Mouse (Mus musculus) kidney, embryonic 15.5 days (tissue): ENCODE measurements around the gene Kcnv2. TPM values are rescaled to one million over a fixed set of nuclear protein-coding genes. Genes with fewer than 3 reads are reported as not detected.

Source experiments
- ATAC-seq: fragments of 200-750 bp; cut with Nextera tagmentation; replicated peaks from 2 replicates; pipeline ENCODE4 v1.8.0; 2017; ENCODE audit warnings: moderate TSS enrichment; ENCODE audit not compliant: low FRiP score
- H3K27ac ChIP-seq: fragments of 300-500 bp; sonication (generic); 2 replicates; pipeline ENCODE4 v1.5.1; 2015; ENCODE audit warnings: mild to moderate bottlenecking, inconsistent platforms
- H3K27me3 ChIP-seq: fragments of 300-500 bp; sonication (generic); 2 replicates; pipeline ENCODE4 v1.6.1; 2015; ENCODE audit warnings: inconsistent platforms
- H3K36me3 ChIP-seq: fragments of 300-500 bp; sonication (generic); 2 replicates; pipeline ENCODE4 v1.6.1; 2015; ENCODE audit warnings: inconsistent platforms
- H3K4me1 ChIP-seq: fragments of 300-500 bp; sonication (generic); 2 replicates; pipeline ENCODE4 v1.6.1; 2015; ENCODE audit warnings: inconsistent platforms
- H3K4me2 ChIP-seq: fragments of 300-500 bp; sonication (generic); 2 replicates; pipeline ENCODE4 v1.6.1; 2015; ENCODE audit warnings: moderate library complexity, mild to moderate bottlenecking, inconsistent platforms
- H3K4me3 ChIP-seq: fragments of 300-500 bp; sonication (generic); replicated peaks from 2 replicates; pipeline ENCODE4 v1.5.1; 2015; ENCODE audit warnings: mild to moderate bottlenecking, inconsistent platforms
- H3K9ac ChIP-seq: fragments of 300-500 bp; sonication (generic); 2 replicates; pipeline ENCODE4 v1.6.1; 2015; ENCODE audit warnings: mild to moderate bottlenecking, inconsistent platforms
- H3K9me3 ChIP-seq: fragments of 300-500 bp; sonication (generic); replicated peaks from 2 replicates; pipeline ENCODE4 v1.6.1; 2016; ENCODE audit warnings: inconsistent platforms
- WGBS: fragments of 180-500 bp; shearing (Covaris S2); methylation state at CpG from one replicate; pipeline ENCODE4 v1.1.7; 2015; ENCODE audit warnings: mixed read lengths; 5-methylcytosine and 5-hydroxymethylcytosine counted together
- polyA plus RNA-seq: library from polyadenylated mRNA; unstranded; fragments of >200 nt; fragmentation: Nextera tagmentation; extraction: Ambion mirVana; gene quantifications from 2 replicates; pipeline ENCODE4 v1.2.1, GENCODE M21; 2015

Gene Kcnv2
- polyA plus RNA-seq, 1 experiment from 2014 or later: 0.21 TPM

DNA sequence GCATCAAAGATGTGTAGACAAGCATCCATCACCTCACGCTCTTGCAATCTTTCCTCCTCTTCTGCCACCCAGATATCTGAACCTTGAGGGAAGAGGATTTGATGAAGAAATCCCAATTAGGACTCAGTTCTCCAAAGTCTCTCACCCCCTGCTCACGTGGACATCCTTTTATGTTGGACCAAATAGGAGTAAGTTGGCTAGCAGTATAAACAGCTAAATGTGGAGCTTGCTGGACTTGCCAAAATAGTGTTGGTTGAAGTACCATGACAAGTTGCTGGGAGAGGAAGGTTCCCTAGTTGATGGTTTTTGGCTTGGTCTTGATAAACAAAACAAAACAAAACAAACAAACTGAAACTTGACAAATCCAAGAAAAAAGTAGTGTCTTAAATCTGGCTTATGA lies 47.8 kb downstream of the Kcnv2 start:
- Histone ChIP-seq H3K27ac (no peak overlapping the region), H3K36me3 (no peaks in the 10 kb centered on the region), H3K9me3 (no peaks in the 10 kb centered on the region), H3K4me2 (no peak overlapping the region), H3K27me3 (no peaks in the 10 kb centered on the region), H3K4me3 (no peak overlapping the region), H3K4me1 (no peaks in the 10 kb centered on the region), H3K9ac (no peak overlapping the region)
- WGBS: 84% methylated on average over 2 of the region's 2 CpGs
- no peak for ATAC-seq

DNA sequence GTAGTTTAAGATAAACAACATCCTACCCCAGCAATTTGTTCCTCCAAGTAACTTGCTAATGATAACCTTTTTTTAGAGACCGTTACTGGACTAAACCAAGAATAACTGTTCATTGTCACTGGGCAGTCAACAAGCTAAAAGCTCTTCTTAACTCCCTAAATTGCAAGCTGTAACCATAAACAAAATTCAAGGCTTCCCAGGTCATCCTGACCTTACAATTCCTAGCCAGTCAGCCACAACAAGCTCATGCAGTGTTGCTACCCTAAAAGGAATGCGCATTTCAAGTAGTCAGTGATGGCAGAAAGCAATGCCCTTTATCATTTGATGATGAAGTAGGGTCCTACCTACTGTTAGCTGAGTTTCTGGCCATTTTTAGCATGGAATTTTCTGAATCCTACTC lies 48.4 kb downstream of the Kcnv2 start:
- Histone ChIP-seq H3K9ac (no peak overlapping the region), H3K27ac (no peak overlapping the region), H3K9me3 (no peaks in the 10 kb centered on the region), H3K4me3 (no peak overlapping the region), H3K36me3 (no peaks in the 10 kb centered on the region), H3K27me3 (no peaks in the 10 kb centered on the region), H3K4me1 (no peaks in the 10 kb centered on the region), H3K4me2 (no peak overlapping the region)
- WGBS: 93% methylated on average over 2 of the region's 2 CpGs
- no peak for ATAC-seq

- WGBS: 71% methylated on average over 2 of the region's 2 CpGs
- Histone ChIP-seq H3K4me2 (no peak overlapping the region), H3K4me3 (no peak overlapping the region), H3K27ac (no peak overlapping the region), H3K27me3 (no peaks in the 10 kb centered on the region), H3K36me3 (peaks cover 4% of the 10 kb centered on the region; the same call in 1 of the 2 replicates), H3K9me3 (no peaks in the 10 kb centered on the region), H3K4me1 (no peaks in the 10 kb centered on the region), H3K9ac (no peak overlapping the region)
- no peak for ATAC-seq
Observed at GRCm38 (mm10) chr19:27379712-27380401, 57.5 kb downstream of the Kcnv2 start.

- Histone ChIP-seq H3K9me3 (no peaks in the 10 kb centered on the region), H3K4me2 (no peak overlapping the region), H3K9ac (no peak overlapping the region), H3K4me3 (no peak overlapping the region), H3K27me3 (no peaks in the 10 kb centered on the region), H3K4me1 (no peaks in the 10 kb centered on the region), H3K27ac (no peak overlapping the region), H3K36me3 (peaks cover 25% of the 10 kb centered on the region)
- WGBS: 79% methylated on average over 1 of the region's 1 CpGs
- no peak for ATAC-seq
Observed at GRCm38 (mm10) chr19:27382131-27382530, 59.7 kb downstream of the Kcnv2 start.

DNA sequence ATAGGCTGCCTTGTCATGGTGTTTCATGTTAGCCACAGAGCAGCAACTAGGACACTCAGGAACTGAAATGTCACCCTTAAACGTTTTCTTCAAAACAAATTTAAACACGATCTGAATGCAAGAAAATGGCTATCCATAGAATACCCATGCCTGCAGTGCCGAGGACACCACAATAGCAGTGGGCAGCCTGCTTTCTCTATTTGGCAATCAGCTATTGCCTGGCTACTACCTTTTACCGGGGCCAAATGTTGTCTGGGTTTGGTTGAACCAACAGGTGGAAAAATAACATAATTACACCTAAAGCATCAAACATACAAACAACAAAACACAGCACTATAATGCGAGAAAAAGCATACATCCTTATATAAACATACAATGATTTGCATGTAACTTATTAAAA lies 60.9 kb downstream of the Kcnv2 start:
- ATAC-seq: no peak
- H3K4me1 ChIP-seq: no peaks in the 10 kb centered on the region
- no peak overlapping the region for H3K9ac ChIP-seq
- WGBS: 89% methylated on average over 5 of the region's 5 CpGs
- H3K36me3 ChIP-seq: peaks cover 37% of the 10 kb centered on the region
- no peak overlapping the region for H3K27ac ChIP-seq
- H3K9me3 ChIP-seq: no peaks in the 10 kb centered on the region
- H3K4me3 ChIP-seq: no peak overlapping the region
- no peaks in the 10 kb centered on the region for H3K27me3 ChIP-seq
- no peak overlapping the region for H3K4me2 ChIP-seq

- no peak for ATAC-seq
- H3K4me3 ChIP-seq: no peak overlapping the region
- H3K27me3 ChIP-seq: no peaks in the 10 kb centered on the region
- no peak overlapping the region for H3K27ac ChIP-seq
- H3K9me3 ChIP-seq: no peaks in the 10 kb centered on the region
- no peaks in the 10 kb centered on the region for H3K4me1 ChIP-seq
- H3K9ac ChIP-seq: no peak overlapping the region
- peaks cover 57% of the 10 kb centered on the region for H3K36me3 ChIP-seq
- H3K4me2 ChIP-seq: no peak overlapping the region
Observed at GRCm38 (mm10) chr19:27385304-27385703, 62.9 kb downstream of the Kcnv2 start.

Other genes with a start within 250 kb of the Kcnv2 start
- 30.9 and 31.8 TPM in 2 replicates for gene Vldlr, start 106.1 kb upstream of the Kcnv2 start, polyA plus RNA-seq
- gene Pum3, start 107.2 kb downstream of the Kcnv2 start, polyA plus RNA-seq: 89.0 and 97.7 TPM in 2 replicates